Mouse (Mus musculus): ENCODE measurements around the gene Tatdn2. TPM values are rescaled to one million over a fixed set of nuclear protein-coding genes. Genes with fewer than 3 reads are reported as not detected.

Tatdn2 gene
- polyA plus RNA-seq, 1 experiment from 2014 or later: 1.0 TPM

GRCm38 (mm10) chr6:113717541-113717940, 20.7 kb downstream of the Tatdn2 start:
- H3K27ac ChIP-seq: no peak overlapping the region
- H3K9me3 ChIP-seq (replicated peaks): no peaks in the 10 kb centered on the region
- peaks cover 93% of the 10 kb centered on the region for H3K36me3 ChIP-seq
- ATAC-seq (ENCODE audit: low read depth) (no peak), DNase-seq (no peak)
- no peak overlapping the region for H3K9ac ChIP-seq
- peaks cover 25% of the 10 kb centered on the region for H3K4me1 ChIP-seq (replicated peaks)
- no peak overlapping the region for H3K4me2 ChIP-seq
- 77% methylated on average over 3 of the region's 3 CpGs for WGBS (ENCODE audit: insufficient replicate concordance)
- no peaks in the 10 kb centered on the region for H3K27me3 ChIP-seq
- H3K4me3 ChIP-seq (replicated peaks): no peak overlapping the region

- Histone ChIP-seq H3K27me3 (no peaks in the 10 kb centered on the region), H3K4me3 (replicated peaks) (no peak within 1 kb of the TSS), H3K9ac (no peak within 1 kb of the TSS), H3K9me3 (replicated peaks) (no peaks in the 10 kb centered on the region), H3K4me2 (no peak within 1 kb of the TSS), H3K4me1 (replicated peaks) (peaks cover 19% of the 10 kb centered on the region), H3K36me3 (peaks cover 87% of the 10 kb centered on the region), H3K27ac (peak within 1 kb of the TSS; percentile 64)
- DNase-seq: no peak
- WGBS (ENCODE audit: insufficient replicate concordance): 83% methylated on average over 3 of the region's 3 CpGs
- no peak for ATAC-seq (ENCODE audit: low read depth)
These were observed 23.0 kb downstream of the Tatdn2 start, which contains the start of gene Ghrl for GRCm38 (mm10) chr6:113719878-113720277. Ghrl (minus strand) TSS chr6:113719880.

- Histone ChIP-seq H3K4me3 (replicated peaks) (no peak overlapping the region), H3K27ac (peak overlapping the region; percentile 64), H3K4me2 (no peak overlapping the region), H3K4me1 (replicated peaks) (peaks cover 15% of the 10 kb centered on the region), H3K9ac (no peak overlapping the region), H3K36me3 (peaks cover 86% of the 10 kb centered on the region), H3K27me3 (no peaks in the 10 kb centered on the region), H3K9me3 (replicated peaks) (no peaks in the 10 kb centered on the region)
- WGBS (ENCODE audit: insufficient replicate concordance): 76% methylated on average over 4 of the region's 4 CpGs
- DNase-seq: no peak
- peak; percentile 68 for ATAC-seq (ENCODE audit: low read depth)
These were observed 24.2 kb downstream of the Tatdn2 start for GRCm38 (mm10) chr6:113721061-113721460.

- Histone ChIP-seq H3K4me1 (replicated peaks) (no peaks in the 10 kb centered on the region), H3K36me3 (peaks cover 96% of the 10 kb centered on the region), H3K4me2 (no peak overlapping the region), H3K27ac (no peak overlapping the region), H3K27me3 (no peaks in the 10 kb centered on the region), H3K9ac (no peak overlapping the region), H3K9me3 (replicated peaks) (no peaks in the 10 kb centered on the region), H3K4me3 (replicated peaks) (no peak overlapping the region)
- DNase-seq (no peak), ATAC-seq (ENCODE audit: low read depth) (no peak)
- WGBS (ENCODE audit: insufficient replicate concordance): 82% methylated on average over 7 of the region's 7 CpGs
These were observed 31.3 kb downstream of the Tatdn2 start for GRCm38 (mm10) chr6:113728181-113728580.

GRCm38 (mm10) chr6:113731296-113731695, 34.4 kb downstream of the Tatdn2 start:
- ATAC-seq (ENCODE audit: low read depth): no peak
- no peak overlapping the region for H3K27ac ChIP-seq
- no peak for DNase-seq
- H3K9ac ChIP-seq: no peak overlapping the region
- H3K4me1 ChIP-seq (replicated peaks): no peaks in the 10 kb centered on the region
- 76% methylated on average over 3 of the region's 3 CpGs for WGBS (ENCODE audit: insufficient replicate concordance)
- H3K9me3 ChIP-seq (replicated peaks): no peaks in the 10 kb centered on the region
- H3K4me2 ChIP-seq: no peak overlapping the region
- no peak overlapping the region for H3K4me3 ChIP-seq (replicated peaks)
- H3K36me3 ChIP-seq: peaks cover 97% of the 10 kb centered on the region
- H3K27me3 ChIP-seq: no peaks in the 10 kb centered on the region

GRCm38 (mm10) chr6:113737318-113738046, 40.6 kb downstream of the Tatdn2 start:
- no peak overlapping the region for H3K4me3 ChIP-seq (replicated peaks)
- no peak overlapping the region for H3K27ac ChIP-seq
- peaks cover 53% of the 10 kb centered on the region for H3K36me3 ChIP-seq
- H3K9me3 ChIP-seq (replicated peaks): no peaks in the 10 kb centered on the region
- 73% methylated on average over 9 of the region's 9 CpGs for WGBS (ENCODE audit: insufficient replicate concordance)
- DNase-seq: no peak
- no peaks in the 10 kb centered on the region for H3K27me3 ChIP-seq
- H3K4me2 ChIP-seq: no peak overlapping the region
- H3K9ac ChIP-seq: no peak overlapping the region
- H3K4me1 ChIP-seq (replicated peaks): peaks cover 18% of the 10 kb centered on the region
- no peak for ATAC-seq (ENCODE audit: low read depth)

GRCm38 (mm10) chr6:113740236-113741217, 43.7 kb downstream of the Tatdn2 start, which contains the start of gene Sec13:
Sec13 (minus strand) TSS chr6:113740743.
- H3K4me1 ChIP-seq (replicated peaks): peaks cover 23% of the 10 kb centered on the region
- H3K9me3 ChIP-seq (replicated peaks): no peaks in the 10 kb centered on the region
- DNase-seq (peak; percentile 80), ATAC-seq (ENCODE audit: low read depth) (peak; percentile 81)
- peak within 1 kb of the TSS; percentile 83 for H3K4me3 ChIP-seq (replicated peaks)
- H3K27ac ChIP-seq: peak within 1 kb of the TSS; percentile 70
- peak within 1 kb of the TSS; percentile 90 for H3K9ac ChIP-seq
- WGBS (ENCODE audit: insufficient replicate concordance): 7% methylated on average over 41 of the region's 41 CpGs
- H3K4me2 ChIP-seq: peak within 1 kb of the TSS; percentile 84
- H3K27me3 ChIP-seq: 0 out of 2 replicates have a peak, but pooled peaks cover 2% of the 10 kb centered on the region
- peaks cover 26% of the 10 kb centered on the region for H3K36me3 ChIP-seq

GRCm38 (mm10) chr6:113741425-113741824, 44.6 kb downstream of the Tatdn2 start:
- DNase-seq: no peak
- H3K27me3 ChIP-seq: peaks cover 10% of the 10 kb centered on the region
- 55% methylated on average over 2 of the region's 2 CpGs for WGBS (ENCODE audit: insufficient replicate concordance)
- H3K4me3 ChIP-seq (replicated peaks): no peak overlapping the region
- no peaks in the 10 kb centered on the region for H3K9me3 ChIP-seq (replicated peaks)
- H3K4me2 ChIP-seq: no peak overlapping the region
- H3K27ac ChIP-seq: no peak overlapping the region
- H3K9ac ChIP-seq: no peak overlapping the region
- H3K4me1 ChIP-seq (replicated peaks): peaks cover 23% of the 10 kb centered on the region
- peaks cover 17% of the 10 kb centered on the region for H3K36me3 ChIP-seq
- ATAC-seq (ENCODE audit: low read depth): no peak

- Histone ChIP-seq H3K4me3 (replicated peaks) (no peak overlapping the region), H3K36me3 (peaks cover 9% of the 10 kb centered on the region), H3K4me2 (no peak overlapping the region), H3K9me3 (replicated peaks) (no peaks in the 10 kb centered on the region), H3K9ac (no peak overlapping the region), H3K4me1 (replicated peaks) (peaks cover 23% of the 10 kb centered on the region), H3K27ac (no peak overlapping the region), H3K27me3 (peaks cover 17% of the 10 kb centered on the region)
- ATAC-seq (ENCODE audit: low read depth) (no peak), DNase-seq (no peak)
- WGBS (ENCODE audit: insufficient replicate concordance): 54% methylated on average over 1 of the region's 1 CpGs
These were observed 45.5 kb downstream of the Tatdn2 start for GRCm38 (mm10) chr6:113742321-113742720.

GRCm38 (mm10) chr6:113743111-113743510, 46.3 kb downstream of the Tatdn2 start:
- Histone ChIP-seq H3K9ac (no peak overlapping the region), H3K27me3 (peaks cover 24% of the 10 kb centered on the region), H3K4me2 (no peak overlapping the region), H3K36me3 (peaks cover 2% of the 10 kb centered on the region; the same call in 1 of the 2 replicates), H3K27ac (no peak overlapping the region), H3K9me3 (replicated peaks) (no peaks in the 10 kb centered on the region), H3K4me3 (replicated peaks) (no peak overlapping the region), H3K4me1 (replicated peaks) (peaks cover 23% of the 10 kb centered on the region)
- no peak for DNase-seq
- 42% methylated on average over 1 of the region's 1 CpGs for WGBS (ENCODE audit: insufficient replicate concordance)
- no peak for ATAC-seq (ENCODE audit: low read depth)

- no peak overlapping the region for H3K9ac ChIP-seq
- H3K36me3 ChIP-seq: no peaks in the 10 kb centered on the region
- DNase-seq: no peak
- no peak overlapping the region for H3K4me2 ChIP-seq
- peaks cover 43% of the 10 kb centered on the region for H3K27me3 ChIP-seq
- H3K4me1 ChIP-seq (replicated peaks): peaks cover 8% of the 10 kb centered on the region
- ATAC-seq (ENCODE audit: low read depth): no peak
- H3K4me3 ChIP-seq (replicated peaks): no peak overlapping the region
- H3K27ac ChIP-seq: no peak overlapping the region; the same call in 1 of the 2 replicates
- H3K9me3 ChIP-seq (replicated peaks): no peaks in the 10 kb centered on the region
These were observed 48.3 kb downstream of the Tatdn2 start for GRCm38 (mm10) chr6:113745117-113745516.
